Mouse (Mus musculus) small intestine, adult 2 months (tissue): ENCODE data around the gene St8sia1.

Experiments used
- CTCF ChIP-seq: fragments of 200-500 bp; IDR thresholded peaks from 2 replicates; pipeline ENCODE4 v1.5.1; 2012; ENCODE audit warnings: low read depth, mild to moderate bottlenecking, control low read depth, inconsistent platforms, low read length, moderate library complexity, mixed read lengths; ENCODE audit not compliant: insufficient replicate concordance, insufficient read length; ENCODE audit errors: extremely low read depth
- POLR2A ChIP-seq: fragments of 200-500 bp; IDR thresholded peaks from 2 replicates; pipeline ENCODE4 v1.6.1; 2012; ENCODE audit warnings: low read depth, mild to moderate bottlenecking, control low read depth, inconsistent platforms, low read length, moderate library complexity

DNA sequence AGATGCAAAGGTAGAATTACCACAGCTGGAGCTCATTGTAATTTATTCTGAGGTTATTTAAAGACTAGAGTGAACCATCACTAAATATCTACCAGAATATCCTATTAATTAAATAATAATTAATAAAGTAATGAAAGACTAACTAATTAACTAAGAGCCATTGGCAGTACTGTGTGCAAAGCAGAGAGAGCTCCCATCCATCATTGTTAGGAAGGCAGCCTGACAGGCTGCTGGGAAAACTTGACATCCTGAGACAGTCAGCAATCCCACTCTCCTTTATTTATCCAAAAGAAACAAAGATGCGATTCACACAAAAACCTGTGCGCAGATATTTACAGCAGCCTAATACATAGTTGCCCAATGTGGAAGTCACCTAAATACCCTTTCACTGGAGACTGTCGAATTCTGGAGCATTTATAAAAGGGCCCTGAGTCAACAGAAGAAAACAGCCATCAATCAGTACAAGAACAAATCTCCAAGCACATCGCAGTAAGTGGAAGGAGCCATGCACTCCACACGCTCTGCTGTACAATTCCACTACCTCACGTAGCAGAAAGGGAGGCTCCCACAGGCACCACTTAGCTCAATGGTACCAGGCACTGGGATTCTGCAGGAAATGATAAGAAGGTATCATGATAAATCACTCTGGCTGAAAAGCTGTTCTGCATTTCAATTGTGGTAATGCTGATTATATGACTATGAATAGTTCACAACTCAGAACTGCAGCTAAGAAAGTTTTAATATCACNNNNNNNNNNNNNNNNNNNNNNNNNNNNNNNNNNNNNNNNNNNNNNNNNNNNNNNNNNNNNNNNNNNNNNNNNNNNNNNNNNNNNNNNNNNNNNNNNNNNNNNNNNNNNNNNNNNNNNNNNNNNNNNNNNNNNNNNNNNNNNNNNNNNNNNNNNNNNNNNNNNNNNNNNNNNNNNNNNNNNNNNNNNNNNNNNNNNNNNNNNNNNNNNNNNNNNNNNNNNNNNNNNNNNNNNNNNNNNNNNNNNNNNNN lies 15.7 kb upstream of the St8sia1 start:
- TF ChIP-seq POLR2A (no peak), CTCF (no peak)
